Mouse (Mus musculus): ENCODE data around the gene Dbndd2. TPM values are rescaled to one million over a fixed set of nuclear protein-coding genes. Genes with fewer than 3 reads are reported as not detected.

Gene Dbndd2
- polyA plus RNA-seq, 1 experiment from 2014 or later: 13.1 TPM

DNA sequence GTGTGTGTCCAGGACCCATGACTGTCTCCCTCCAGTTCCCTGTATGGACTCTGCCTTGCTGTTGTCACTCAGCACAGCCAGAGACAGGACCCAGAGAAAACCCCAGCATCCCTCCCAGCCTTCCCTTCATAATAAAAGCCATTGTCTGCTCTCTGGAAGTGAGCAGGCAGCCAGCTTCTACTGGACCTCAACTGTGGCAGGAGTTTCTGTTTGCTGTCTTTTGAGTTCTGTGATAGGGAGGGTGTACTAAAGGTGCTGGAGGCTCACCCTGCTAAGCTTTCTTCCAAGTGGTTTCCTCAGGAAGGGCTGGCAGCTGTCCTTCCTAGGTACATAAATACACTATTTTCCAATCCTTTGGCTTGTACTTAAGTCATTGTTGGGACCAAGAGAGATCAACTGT is 20.7 kb upstream of the Dbndd2 start:
- no peak overlapping the region for H3K27ac ChIP-seq (replicated peaks in 1 of 2; ENCODE audit: control insufficient read depth in 1 of 2, insufficient read depth in 1 of 2, low read depth in 2 of 2, low read length in 2 of 2)
- H3K27me3 ChIP-seq (ENCODE audit: control insufficient read depth, insufficient read depth, low read length): no peaks in the 10 kb centered on the region
- no peaks in the 10 kb centered on the region for H3K9me3 ChIP-seq (ENCODE audit: control insufficient read depth, low read length)
- H3K36me3 ChIP-seq (ENCODE audit: control insufficient read depth, insufficient read depth, low read length): peaks cover 55% of the 10 kb centered on the region
- no peak overlapping the region for H3K4me2 ChIP-seq (ENCODE audit: low read length)
- H3K4me1 ChIP-seq (ENCODE audit: control insufficient read depth in 2 of 2, insufficient read depth in 2 of 2, low read length in 2 of 2): peaks cover 3 to 5% of the 10 kb centered on the region in 2 experiments; a peak in 3 of 4 replicates
- ATAC-seq (ENCODE audit: insufficient number of reproducible peaks, insufficient read depth, low FRiP score, low read depth): no peak
- no peak overlapping the region for H3K9ac ChIP-seq (ENCODE audit: low read length)
- no peak overlapping the region for H3K4me3 ChIP-seq (ENCODE audit: control insufficient read depth in 1 of 2, insufficient read depth in 1 of 2, low read depth in 1 of 2, low read length in 2 of 2)

DNA sequence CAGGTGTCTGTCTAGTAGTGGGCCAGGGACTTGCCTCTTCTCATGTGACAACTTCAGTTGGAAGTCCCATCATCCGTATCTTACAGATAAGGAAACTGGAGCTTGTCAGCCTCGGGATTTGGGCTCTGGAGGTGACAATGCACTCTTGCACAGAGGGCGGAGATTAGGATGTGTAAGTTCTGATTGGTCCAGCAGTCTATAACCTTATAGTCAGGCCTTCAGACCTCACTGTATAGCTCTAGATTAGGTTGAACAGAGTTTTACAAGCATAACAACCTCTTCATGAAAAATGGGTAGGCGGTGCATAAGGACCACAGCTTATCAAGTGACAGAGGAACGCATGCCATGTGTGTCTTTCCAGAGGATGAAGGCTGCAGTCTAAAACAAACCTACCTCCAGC is 19.1 kb upstream of the Dbndd2 start:
- Histone ChIP-seq H3K4me2 (ENCODE audit: low read length) (no peak overlapping the region), H3K36me3 (ENCODE audit: control insufficient read depth, insufficient read depth, low read length) (peaks cover 55% of the 10 kb centered on the region), H3K4me3 (ENCODE audit: control insufficient read depth in 1 of 2, insufficient read depth in 1 of 2, low read depth in 1 of 2, low read length in 2 of 2) (no peak overlapping the region), H3K9ac (ENCODE audit: low read length) (no peak overlapping the region), H3K27ac (replicated peaks in 1 of 2; ENCODE audit: control insufficient read depth in 1 of 2, insufficient read depth in 1 of 2, low read depth in 2 of 2, low read length in 2 of 2) (no peak overlapping the region), H3K27me3 (ENCODE audit: control insufficient read depth, insufficient read depth, low read length) (no peaks in the 10 kb centered on the region), H3K4me1 (ENCODE audit: control insufficient read depth in 2 of 2, insufficient read depth in 2 of 2, low read length in 2 of 2) (peaks cover 0 to 3% of the 10 kb centered on the region in 2 experiments; a peak in 3 of 4 replicates), H3K9me3 (ENCODE audit: control insufficient read depth, low read length) (no peaks in the 10 kb centered on the region)
- 53% methylated on average over 5 of the region's 5 CpGs for WGBS
- no peak for ATAC-seq (ENCODE audit: insufficient number of reproducible peaks, insufficient read depth, low FRiP score, low read depth)

- no peaks in the 10 kb centered on the region for H3K9me3 ChIP-seq (ENCODE audit: control insufficient read depth, low read length)
- H3K4me3 ChIP-seq (ENCODE audit: control insufficient read depth in 1 of 2, insufficient read depth in 1 of 2, low read depth in 1 of 2, low read length in 2 of 2): no peak overlapping the region
- no peaks in the 10 kb centered on the region for H3K4me1 ChIP-seq (ENCODE audit: control insufficient read depth in 2 of 2, insufficient read depth in 2 of 2, low read length in 2 of 2)
- H3K9ac ChIP-seq (ENCODE audit: low read length): no peak overlapping the region
- H3K4me2 ChIP-seq (ENCODE audit: low read length): no peak overlapping the region
- peaks cover 37% of the 10 kb centered on the region for H3K36me3 ChIP-seq (ENCODE audit: control insufficient read depth, insufficient read depth, low read length)
- H3K27me3 ChIP-seq (ENCODE audit: control insufficient read depth, insufficient read depth, low read length): no peaks in the 10 kb centered on the region
- 32% methylated on average over 10 of the region's 10 CpGs for WGBS
- no peak for ATAC-seq (ENCODE audit: insufficient number of reproducible peaks, insufficient read depth, low FRiP score, low read depth)
- H3K27ac ChIP-seq (replicated peaks in 1 of 2; ENCODE audit: control insufficient read depth in 1 of 2, insufficient read depth in 1 of 2, low read depth in 2 of 2, low read length in 2 of 2): no peak overlapping the region
Observed at GRCm38 (mm10) chr2:164470254-164470653, 15.7 kb upstream of the Dbndd2 start.

DNA sequence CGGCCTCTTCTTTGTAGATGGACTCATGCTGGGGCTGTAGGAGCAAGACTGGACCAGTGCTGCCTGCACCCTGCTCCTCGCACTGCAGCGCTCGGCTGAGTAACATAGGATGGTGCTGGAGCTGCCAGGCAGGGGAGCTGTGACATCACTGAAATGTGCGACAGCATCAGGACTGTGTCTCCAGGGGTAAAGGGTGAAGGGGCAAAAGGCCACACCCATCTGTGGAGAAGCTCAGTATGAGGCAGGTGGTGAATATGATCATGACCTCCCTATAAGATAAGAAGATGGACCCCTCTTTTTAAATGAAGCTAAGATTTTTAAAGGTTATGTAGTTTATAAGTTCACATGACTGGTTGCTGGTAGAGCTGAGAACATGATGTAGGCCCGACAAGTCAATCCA is 12.3 kb upstream of the Dbndd2 start, which contains the start of gene Trp53tg5:
Gene Trp53tg5 (minus strand): TSS at position 101 of the 400 bp plus-strand sequence.
- Histone ChIP-seq H3K9ac (ENCODE audit: low read length) (no peak within 1 kb of the TSS), H3K4me3 (ENCODE audit: control insufficient read depth in 1 of 2, insufficient read depth in 1 of 2, low read depth in 1 of 2, low read length in 2 of 2) (no peak within 1 kb of the TSS), H3K27me3 (ENCODE audit: control insufficient read depth, insufficient read depth, low read length) (no peaks in the 10 kb centered on the region), H3K27ac (replicated peaks in 1 of 2; ENCODE audit: control insufficient read depth in 1 of 2, insufficient read depth in 1 of 2, low read depth in 2 of 2, low read length in 2 of 2) (no peak within 1 kb of the TSS), H3K9me3 (ENCODE audit: control insufficient read depth, low read length) (no peaks in the 10 kb centered on the region), H3K4me1 (ENCODE audit: control insufficient read depth in 2 of 2, insufficient read depth in 2 of 2, low read length in 2 of 2) (no peaks in the 10 kb centered on the region), H3K36me3 (ENCODE audit: control insufficient read depth, insufficient read depth, low read length) (peaks cover 13% of the 10 kb centered on the region; the same call in 1 of the 2 replicates), H3K4me2 (ENCODE audit: low read length) (no peak within 1 kb of the TSS)
- WGBS: 76% methylated on average over 6 of the region's 6 CpGs
- ATAC-seq (ENCODE audit: insufficient number of reproducible peaks, insufficient read depth, low FRiP score, low read depth): no peak

- Histone ChIP-seq H3K36me3 (ENCODE audit: control insufficient read depth, insufficient read depth, low read length) (peaks cover 25% of the 10 kb centered on the region), H3K9me3 (ENCODE audit: control insufficient read depth, low read length) (no peaks in the 10 kb centered on the region), H3K27me3 (ENCODE audit: control insufficient read depth, insufficient read depth, low read length) (no peaks in the 10 kb centered on the region), H3K27ac (replicated peaks in 1 of 2; ENCODE audit: control insufficient read depth in 1 of 2, insufficient read depth in 1 of 2, low read depth in 2 of 2, low read length in 2 of 2) (peak overlapping the region; percentile 17 to 59; a peak in 3 of 4 replicates), H3K9ac (ENCODE audit: low read length) (peak overlapping the region; percentile 83), H3K4me3 (ENCODE audit: control insufficient read depth in 1 of 2, insufficient read depth in 1 of 2, low read depth in 1 of 2, low read length in 2 of 2) (peak overlapping the region; percentile 79 to 88), H3K4me1 (ENCODE audit: control insufficient read depth in 2 of 2, insufficient read depth in 2 of 2, low read length in 2 of 2) (peaks cover 7 to 12% of the 10 kb centered on the region in 2 experiments), H3K4me2 (ENCODE audit: low read length) (peak overlapping the region; percentile 97)
- peak; percentile 51 for ATAC-seq (ENCODE audit: insufficient number of reproducible peaks, insufficient read depth, low FRiP score, low read depth)
- under 1% methylated on average over 81 of the region's 90 CpGs for WGBS
Observed at GRCm38 (mm10) chr2:164486258-164487114, 580 bp downstream of the Dbndd2 start.

DNA sequence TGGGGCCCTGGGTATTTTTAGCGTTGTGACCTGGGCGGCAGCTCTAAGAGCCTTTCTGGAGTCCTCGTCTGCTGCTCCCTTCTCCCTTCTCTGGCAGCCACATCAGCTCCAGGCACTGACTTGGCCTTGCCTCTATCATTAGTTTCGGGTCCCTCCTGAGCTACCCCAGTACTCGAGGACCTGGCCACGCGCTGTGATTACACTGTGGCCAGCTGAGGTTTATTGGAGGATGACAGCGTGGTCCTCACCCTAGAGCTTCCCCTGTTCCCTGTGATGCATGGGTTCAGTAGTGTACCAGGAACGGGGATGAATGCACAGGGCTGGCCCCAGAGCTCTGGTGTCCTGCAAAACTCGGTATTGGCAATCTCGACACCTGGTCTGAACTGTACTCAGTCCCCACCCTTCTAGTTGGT is 1.2 kb downstream of the Dbndd2 start:
- H3K4me2 ChIP-seq (ENCODE audit: low read length): peak overlapping the region; percentile 97
- no peak for ATAC-seq (ENCODE audit: insufficient number of reproducible peaks, insufficient read depth, low FRiP score, low read depth)
- H3K27me3 ChIP-seq (ENCODE audit: control insufficient read depth, insufficient read depth, low read length): no peaks in the 10 kb centered on the region
- H3K4me3 ChIP-seq (ENCODE audit: control insufficient read depth in 1 of 2, insufficient read depth in 1 of 2, low read depth in 1 of 2, low read length in 2 of 2): peak overlapping the region; percentile 79 to 88
- peaks cover 25% of the 10 kb centered on the region for H3K36me3 ChIP-seq (ENCODE audit: control insufficient read depth, insufficient read depth, low read length)
- WGBS: 5% methylated on average over 11 of the region's 11 CpGs
- H3K27ac ChIP-seq (replicated peaks in 1 of 2; ENCODE audit: control insufficient read depth in 1 of 2, insufficient read depth in 1 of 2, low read depth in 2 of 2, low read length in 2 of 2): peak overlapping the region; percentile 15 to 59; a peak in 2 of 4 replicates
- H3K9ac ChIP-seq (ENCODE audit: low read length): peak overlapping the region; percentile 83
- peaks cover 7 to 12% of the 10 kb centered on the region in 2 experiments for H3K4me1 ChIP-seq (ENCODE audit: control insufficient read depth in 2 of 2, insufficient read depth in 2 of 2, low read length in 2 of 2)
- no peaks in the 10 kb centered on the region for H3K9me3 ChIP-seq (ENCODE audit: control insufficient read depth, low read length)

DNA sequence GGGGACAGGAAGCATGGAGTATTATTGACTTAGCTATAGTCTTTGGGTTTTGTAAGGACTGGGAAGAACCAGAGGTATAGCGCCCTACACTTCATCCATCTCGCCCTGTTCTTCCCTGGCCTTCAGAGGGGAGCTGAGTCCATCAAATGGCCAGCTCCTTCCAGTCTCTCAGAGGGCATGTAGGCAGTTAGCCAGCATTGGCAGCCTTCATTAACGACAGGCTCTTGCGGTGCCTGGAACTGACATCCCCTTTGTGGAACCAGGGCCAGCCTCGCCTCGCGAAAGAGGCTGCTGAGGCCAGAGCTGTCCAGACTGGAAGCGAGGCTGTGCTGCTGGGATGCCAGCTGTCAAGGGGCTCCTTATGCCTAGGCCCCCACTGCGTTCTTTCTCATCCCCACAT is 1.9 kb downstream of the Dbndd2 start:
- 68% methylated on average over 9 of the region's 9 CpGs for WGBS
- no peak overlapping the region for H3K9ac ChIP-seq (ENCODE audit: low read length)
- no peaks in the 10 kb centered on the region for H3K9me3 ChIP-seq (ENCODE audit: control insufficient read depth, low read length)
- H3K27ac ChIP-seq (replicated peaks in 1 of 2; ENCODE audit: control insufficient read depth in 1 of 2, insufficient read depth in 1 of 2, low read depth in 2 of 2, low read length in 2 of 2): no peak overlapping the region
- H3K4me1 ChIP-seq (ENCODE audit: control insufficient read depth in 2 of 2, insufficient read depth in 2 of 2, low read length in 2 of 2): peaks cover 7 to 12% of the 10 kb centered on the region in 2 experiments
- no peak overlapping the region for H3K4me3 ChIP-seq (ENCODE audit: control insufficient read depth in 1 of 2, insufficient read depth in 1 of 2, low read depth in 1 of 2, low read length in 2 of 2)
- H3K4me2 ChIP-seq (ENCODE audit: low read length): peak overlapping the region; percentile 97
- no peak for ATAC-seq (ENCODE audit: insufficient number of reproducible peaks, insufficient read depth, low FRiP score, low read depth)
- H3K27me3 ChIP-seq (ENCODE audit: control insufficient read depth, insufficient read depth, low read length): no peaks in the 10 kb centered on the region
- peaks cover 25% of the 10 kb centered on the region for H3K36me3 ChIP-seq (ENCODE audit: control insufficient read depth, insufficient read depth, low read length)

All from heart, embryonic 14.5 days (tissue).